Mouse (Mus musculus) liver, adult 2 months (tissue): ENCODE measurements at regions not wholly inside any gene's neighbourhood (a gene's known extent, or its start where the extent isn't known, plus 50 kb on each side); places are given as distances from the start of the nearest gene placed in this dataset.
A peak's percentile ranks its signal among the peaks of the same experiment; 100 is the strongest.

Experiments used
- DNase-seq: peaks from one replicate; pipeline ENCODE4 v3.0.0-alpha.2; 2011; ENCODE audit warnings: low read depth, low spot score; ENCODE audit errors: extremely low read depth
- H3K27ac ChIP-seq: fragments of 200-500 bp; replicated peaks from 2 replicates; pipeline ENCODE4 v1.5.1; 2012; ENCODE audit warnings: low read depth, mild to moderate bottlenecking, control low read depth, inconsistent platforms, low read length; ENCODE audit not compliant: insufficient read depth
- H3K27me3 ChIP-seq: fragments of 200-500 bp; 2 replicates; pipeline ENCODE4 v1.6.1; 2012; ENCODE audit warnings: mild to moderate bottlenecking, moderate library complexity, low read length, inconsistent platforms; ENCODE audit not compliant: control insufficient read depth, insufficient read depth
- H3K36me3 ChIP-seq: fragments of 200-500 bp; 2 replicates; pipeline ENCODE4 v1.6.1; 2012; ENCODE audit warnings: low read length, inconsistent platforms; ENCODE audit not compliant: control insufficient read depth, insufficient read depth
- H3K4me1 ChIP-seq: fragments of 200-500 bp; 2 replicates; pipeline ENCODE4 v1.6.1; 2011; ENCODE audit warnings: low read length; ENCODE audit not compliant: control insufficient read depth, insufficient read depth
- H3K4me3 ChIP-seq: fragments of 200-500 bp; 2 replicates; pipeline ENCODE4 v1.5.1; 2011; ENCODE audit warnings: low read depth, mild to moderate bottlenecking, control low read depth, low read length, moderate library complexity; ENCODE audit not compliant: insufficient read depth
- H3K79me2 ChIP-seq: fragments of 200-500 bp; 2 replicates; pipeline ENCODE4 v1.6.1; 2012; ENCODE audit warnings: inconsistent platforms, mild to moderate bottlenecking, low read length, moderate library complexity; ENCODE audit not compliant: control insufficient read depth, insufficient read depth
- H3K9ac ChIP-seq: fragments of 200-500 bp; 2 replicates; pipeline ENCODE4 v1.6.1; 2012; ENCODE audit warnings: low read depth, mild to moderate bottlenecking, control low read depth, inconsistent platforms, low read length
- CTCF ChIP-seq: fragments of 200-500 bp; IDR thresholded peaks from 2 replicates; pipeline ENCODE4 v1.5.1; 2011; ENCODE audit warnings: low read depth, low read length, control low read depth
- POLR2A ChIP-seq: fragments of 200-500 bp; IDR thresholded peaks from 2 replicates; pipeline ENCODE4 v1.6.1; 2011; ENCODE audit warnings: low read length, control low read depth; ENCODE audit not compliant: insufficient read depth; ENCODE audit errors: extremely low read depth
- WGBS: fragments of 180-500 bp; shearing (Covaris S2); methylation state at CpG from one replicate; pipeline ENCODE4 v1.1.7; 2018; 5-methylcytosine and 5-hydroxymethylcytosine counted together

DNA sequence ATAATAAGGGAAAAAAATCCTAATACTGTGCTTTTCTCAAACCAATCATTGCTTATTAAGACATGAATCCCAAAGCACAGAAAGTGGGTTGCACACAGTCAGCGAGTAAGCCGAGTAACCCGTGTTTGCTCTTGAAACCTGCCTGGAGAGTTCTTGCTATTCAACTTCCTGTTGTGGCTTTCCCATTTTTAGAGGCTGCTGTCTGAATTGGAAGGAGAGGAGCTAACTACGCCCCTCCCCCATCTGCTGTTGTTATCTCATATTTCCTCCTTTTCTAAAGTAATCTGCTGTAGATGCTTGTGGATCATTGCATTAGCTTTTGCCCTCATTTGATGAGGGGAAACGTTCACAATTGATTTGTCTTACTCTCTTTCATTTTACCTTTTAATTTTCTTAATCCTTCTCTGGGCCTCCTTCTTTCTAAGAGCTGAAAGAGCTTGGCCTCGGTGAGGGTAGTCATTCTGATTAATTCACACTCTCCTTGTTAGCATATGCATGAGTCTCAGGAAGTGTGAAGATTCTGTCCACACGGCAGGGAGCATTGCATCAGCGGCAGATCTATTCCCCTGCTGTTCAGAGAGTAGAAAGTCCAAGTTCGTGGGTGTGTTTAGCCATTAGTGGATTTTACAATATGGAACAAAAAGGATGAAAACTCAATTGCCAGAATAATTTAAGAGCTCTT is 1501.8 kb upstream of the Slc10a2 start:
- no peak overlapping the region for H3K27ac ChIP-seq
- no peaks in the 10 kb centered on the region for H3K27me3 ChIP-seq
- no peaks in the 10 kb centered on the region for H3K36me3 ChIP-seq
- H3K4me1 ChIP-seq: no peaks in the 10 kb centered on the region
- WGBS: 24% methylated on average over 9 of the region's 9 CpGs
- TF ChIP-seq POLR2A (no peak), CTCF (no peak)
- H3K4me3 ChIP-seq: no peak overlapping the region
- H3K9ac ChIP-seq: no peak overlapping the region
- no peak for DNase-seq
- H3K79me2 ChIP-seq: no peaks in the 10 kb centered on the region

DNA sequence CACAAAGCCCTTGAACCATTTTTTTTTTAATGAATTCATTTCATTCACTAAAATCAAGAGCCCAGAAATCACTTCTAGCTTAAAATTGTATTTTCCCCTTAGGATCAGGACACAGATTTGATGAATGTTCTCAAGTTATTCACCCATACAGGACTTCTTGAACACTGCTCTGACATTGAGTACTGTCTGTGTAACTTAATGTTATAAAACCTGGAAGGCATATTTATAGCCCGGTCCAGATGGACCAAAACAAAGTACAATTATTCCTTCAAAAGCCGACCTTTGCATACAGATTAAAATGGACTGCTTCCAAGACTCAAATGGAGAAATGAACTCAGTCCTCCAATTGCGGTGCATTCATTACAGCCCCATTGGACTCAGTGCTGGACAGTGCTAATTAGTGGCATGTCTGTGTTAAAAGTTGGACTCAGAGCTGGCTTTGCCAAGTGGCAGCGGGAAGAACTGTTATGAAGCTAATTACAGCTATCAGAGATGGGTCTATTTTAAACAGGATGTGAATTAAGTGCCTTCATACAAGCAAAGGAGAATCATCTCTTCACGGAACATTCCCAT is 1499.2 kb upstream of the Slc10a2 start:
- Histone ChIP-seq H3K27ac (no peak overlapping the region), H3K79me2 (no peaks in the 10 kb centered on the region), H3K9ac (no peak overlapping the region), H3K36me3 (no peaks in the 10 kb centered on the region), H3K4me1 (no peaks in the 10 kb centered on the region), H3K27me3 (no peaks in the 10 kb centered on the region), H3K4me3 (no peak overlapping the region)
- peak; percentile 25 for DNase-seq
- TF ChIP-seq CTCF: no peak
- WGBS: 86% methylated on average over 5 of the region's 5 CpGs

- H3K79me2 ChIP-seq: no peaks in the 10 kb centered on the region
- no peak overlapping the region for H3K9ac ChIP-seq
- H3K36me3 ChIP-seq: no peaks in the 10 kb centered on the region
- H3K4me3 ChIP-seq: no peak overlapping the region
- no peaks in the 10 kb centered on the region for H3K27me3 ChIP-seq
- H3K4me1 ChIP-seq: no peaks in the 10 kb centered on the region
- no peak overlapping the region for H3K27ac ChIP-seq
- DNase-seq: no peak
- TF ChIP-seq POLR2A: no peak
- TF ChIP-seq CTCF: no peak
Observed at GRCm38 (mm10) chr8:6590146-6590545, 1485.0 kb upstream of the Slc10a2 start.

DNA sequence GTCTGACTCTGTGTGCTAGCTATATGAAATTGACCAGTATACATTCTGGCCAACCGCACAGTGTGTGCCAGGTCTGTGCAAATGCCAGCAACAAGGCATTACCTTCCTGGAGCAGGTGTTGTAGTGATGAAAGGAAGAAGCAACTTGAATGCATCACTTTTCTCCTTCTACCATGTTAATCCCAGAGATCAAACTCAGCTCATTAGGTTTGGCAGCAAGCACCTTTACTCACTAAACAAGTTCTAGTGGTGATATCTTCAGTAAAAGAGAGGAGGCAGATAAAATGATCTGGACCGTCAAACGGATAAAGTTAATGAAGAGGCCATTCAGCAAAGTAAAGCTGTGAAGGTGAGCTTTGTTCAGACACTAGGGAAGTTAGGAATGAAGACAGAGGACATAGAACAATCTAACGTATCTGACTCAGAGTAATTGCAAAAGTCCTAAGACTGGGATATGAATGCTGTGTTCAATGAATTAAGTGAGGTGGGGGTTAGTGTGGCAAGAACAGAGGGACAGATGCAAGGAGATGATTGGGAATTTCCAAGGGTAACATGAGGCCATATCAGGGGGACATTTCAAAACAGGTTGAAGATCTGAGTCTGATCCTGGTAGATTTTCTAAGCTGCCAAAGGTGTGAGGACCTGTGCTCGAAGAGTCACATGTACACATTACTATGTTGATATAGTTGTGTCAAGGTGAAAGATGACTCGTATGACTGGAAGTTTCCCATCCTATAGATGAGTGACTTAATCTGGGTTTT is 1478.4 kb upstream of the Slc10a2 start:
- Histone ChIP-seq H3K4me1 (no peaks in the 10 kb centered on the region), H3K27ac (no peak overlapping the region), H3K9ac (no peak overlapping the region), H3K79me2 (no peaks in the 10 kb centered on the region), H3K36me3 (no peaks in the 10 kb centered on the region), H3K27me3 (no peaks in the 10 kb centered on the region), H3K4me3 (no peak overlapping the region)
- no peak for DNase-seq
- TF ChIP-seq CTCF (no peak), POLR2A (no peak)
- WGBS: 81% methylated on average over 6 of the region's 6 CpGs

- H3K9ac ChIP-seq: no peak overlapping the region
- WGBS: 83% methylated on average over 3 of the region's 3 CpGs
- no peak overlapping the region for H3K27ac ChIP-seq
- H3K4me1 ChIP-seq: no peaks in the 10 kb centered on the region
- H3K27me3 ChIP-seq: no peaks in the 10 kb centered on the region
- TF ChIP-seq POLR2A (no peak), CTCF (no peak)
- no peaks in the 10 kb centered on the region for H3K79me2 ChIP-seq
- H3K36me3 ChIP-seq: no peaks in the 10 kb centered on the region
- DNase-seq: no peak
- no peak overlapping the region for H3K4me3 ChIP-seq
Observed at GRCm38 (mm10) chr8:6582732-6583131, 1477.6 kb upstream of the Slc10a2 start.
